Mouse (Mus musculus) intestine, postnatal 0 days (tissue): Measurements from ENCODE around the gene Asah2. TPM values are rescaled to one million over a fixed set of nuclear protein-coding genes. Genes with fewer than 3 reads are reported as not detected.
"Not testable (repeated sequence)": the region's sequence is repeated elsewhere in the genome, so short reads cannot be mapped to it uniquely, and the experiment has no call there.

Experiments used
- ATAC-seq: fragments of 200-750 bp; cut with Nextera tagmentation; 2 replicates; pipeline ENCODE4 v1.8.0; 2017; ENCODE audit warnings: mild to moderate bottlenecking, moderate TSS enrichment, moderate library complexity
- H3K27ac ChIP-seq: fragments of 300-500 bp; sonication (generic); 2 replicates; pipeline ENCODE4 v1.5.1; 2014; ENCODE audit warnings: mild to moderate bottlenecking, low read depth, low read length, moderate library complexity
- H3K27me3 ChIP-seq: fragments of 300-500 bp; sonication (generic); replicated peaks from 2 replicates; pipeline ENCODE4 v1.6.1; 2014; ENCODE audit warnings: low read length, mixed read lengths; ENCODE audit not compliant: control insufficient read depth, insufficient read depth
- H3K36me3 ChIP-seq: fragments of 300-500 bp; sonication (generic); 2 replicates; pipeline ENCODE4 v1.6.1; 2014; ENCODE audit warnings: mild to moderate bottlenecking, moderate library complexity; ENCODE audit not compliant: control insufficient read depth, insufficient read depth
- H3K4me1 ChIP-seq: fragments of 300-500 bp; sonication (generic); replicated peaks from 2 replicates; pipeline ENCODE4 v1.6.1; 2014; ENCODE audit warnings: antibody characterized with exemption, low read length, mixed read lengths; ENCODE audit not compliant: control insufficient read depth, insufficient read depth
- H3K4me2 ChIP-seq: fragments of 300-500 bp; sonication (generic); replicated peaks from 2 replicates; pipeline ENCODE4 v1.6.1; 2014; ENCODE audit warnings: low read depth, mild to moderate bottlenecking, moderate library complexity
- H3K4me3 ChIP-seq: fragments of 300-500 bp; sonication (generic); 2 replicates; pipeline ENCODE4 v1.5.1; 2014; ENCODE audit warnings: low read depth, low read length
- H3K9ac ChIP-seq: fragments of 300-500 bp; sonication (generic); 2 replicates; pipeline ENCODE4 v1.6.1; 2014; ENCODE audit warnings: mild to moderate bottlenecking, low read depth, low read length
- H3K9me3 ChIP-seq: fragments of 300-500 bp; sonication (generic); 2 replicates; pipeline ENCODE4 v1.6.1; 2016; ENCODE audit warnings: mixed run types; ENCODE audit not compliant: control insufficient read depth
- CTCF ChIP-seq: sonication (generic); IDR thresholded peaks from 2 replicates; pipeline ENCODE4 v1.5.1; 2016; ENCODE audit warnings: low read depth, mild to moderate bottlenecking, control low read depth, antibody characterized with exemption, moderate library complexity
- WGBS: fragments of 180-500 bp; shearing (Covaris S2); extraction: QIAGEN DNeasy Blood & Tissue Kit; methylation state at CpG from one replicate; pipeline ENCODE4 v1.1.7; 2014; 5-methylcytosine and 5-hydroxymethylcytosine counted together
- polyA plus RNA-seq: library from polyadenylated mRNA; unstranded; fragments of >200 nt; fragmentation: Nextera tagmentation; extraction: Ambion mirVana; gene quantifications from 2 replicates; pipeline ENCODE4 v1.2.1, GENCODE M21; 2015

Gene Asah2
- polyA plus RNA-seq, 1 experiment from 2014 or later, result 22.8 TPM

GRCm38 (mm10) chr19:32137904-32138303 is 29.9 kb upstream of the Asah2 start:
- H3K27me3 ChIP-seq, result no peaks in the 10 kb centered on the region
- peaks cover 3% of the 10 kb centered on the region; the same call in 1 of the 2 replicates for H3K36me3 ChIP-seq
- H3K4me2 ChIP-seq, result no peak overlapping the region
- no peak for TF ChIP-seq CTCF
- H3K9me3 ChIP-seq, result no peaks in the 10 kb centered on the region
- peaks cover 17% of the 10 kb centered on the region for H3K4me1 ChIP-seq
- H3K4me3 ChIP-seq, result no peak overlapping the region
- no peak overlapping the region for H3K9ac ChIP-seq
- H3K27ac ChIP-seq, result peak overlapping the region; percentile 61; the same call in 1 of the 2 replicates
- no peak for ATAC-seq
- WGBS, result 74% methylated on average over 5 of the region's 5 CpGs

- peak; percentile 81 for ATAC-seq
- no peaks in the 10 kb centered on the region for H3K9me3 ChIP-seq
- TF ChIP-seq CTCF, result no peak
- no peak overlapping the region for H3K9ac ChIP-seq
- H3K36me3 ChIP-seq, result peaks cover 3% of the 10 kb centered on the region; the same call in 1 of the 2 replicates
- no peak overlapping the region for H3K4me3 ChIP-seq
- no peak overlapping the region for H3K4me2 ChIP-seq
- no peaks in the 10 kb centered on the region for H3K27me3 ChIP-seq
- WGBS, result 27% methylated on average over 4 of the region's 4 CpGs
- H3K4me1 ChIP-seq, result peaks cover 17% of the 10 kb centered on the region
- H3K27ac ChIP-seq, result no peak overlapping the region
Observed at GRCm38 (mm10) chr19:32136888-32137625, 29.0 kb upstream of the Asah2 start.

GRCm38 (mm10) chr19:32131707-32132488 is 23.9 kb upstream of the Asah2 start:
- peaks cover 11% of the 10 kb centered on the region for H3K4me1 ChIP-seq
- not testable (repeated sequence) for H3K9ac ChIP-seq, H3K4me3 ChIP-seq, H3K9me3 ChIP-seq, ATAC-seq, H3K27ac ChIP-seq, H3K27me3 ChIP-seq, H3K4me2 ChIP-seq, H3K36me3 ChIP-seq
- WGBS, result 91% methylated on average over 14 of the region's 17 CpGs

- ATAC-seq, result peak; percentile 76
Observed at GRCm38 (mm10) chr19:32129281-32129680, 21.3 kb upstream of the Asah2 start.

GRCm38 (mm10) chr19:32127180-32127850 is 19.3 kb upstream of the Asah2 start:
- TF ChIP-seq CTCF, result peak; percentile 80
- WGBS, result 64% methylated on average over 10 of the region's 10 CpGs
- H3K27me3 ChIP-seq, result no peaks in the 10 kb centered on the region
- no peak overlapping the region for H3K4me3 ChIP-seq
- H3K36me3 ChIP-seq, result peaks cover 16% of the 10 kb centered on the region; the same call in 1 of the 2 replicates
- 0 out of 2 replicates have a peak, but pooled peaks cover 4% of the 10 kb centered on the region for H3K4me1 ChIP-seq
- ATAC-seq, result peak; percentile 42; the same call in 1 of the 2 replicates
- H3K4me2 ChIP-seq, result no peak overlapping the region
- H3K27ac ChIP-seq, result peak overlapping the region; percentile 50; the same call in 1 of the 2 replicates
- H3K9ac ChIP-seq, result no peak overlapping the region
- H3K9me3 ChIP-seq, result no peaks in the 10 kb centered on the region

More at GRCm38 (mm10) chr19:32129281-32129680, 21.3 kb upstream of the Asah2 start:
- Histone ChIP-seq H3K4me1 (0 out of 2 replicates have a peak, but pooled peaks cover 4% of the 10 kb centered on the region), H3K4me3 (no peak overlapping the region), H3K36me3 (peaks cover 11% of the 10 kb centered on the region; the same call in 1 of the 2 replicates), H3K27ac (peak overlapping the region; percentile 46; the same call in 1 of the 2 replicates), H3K9ac (no peak overlapping the region), H3K9me3 (no peaks in the 10 kb centered on the region), H3K4me2 (peak overlapping the region; percentile 7; the same call in 1 of the 2 replicates), H3K27me3 (no peaks in the 10 kb centered on the region)
- WGBS, result 54% methylated on average over 8 of the region's 8 CpGs
- no peak for TF ChIP-seq CTCF

GRCm38 (mm10) chr19:32124155-32124554 is 16.1 kb upstream of the Asah2 start:
- Histone ChIP-seq H3K27me3 (no peaks in the 10 kb centered on the region), H3K4me2 (no peak overlapping the region), H3K9ac (no peak overlapping the region), H3K9me3 (no peaks in the 10 kb centered on the region), H3K4me1 (no peaks in the 10 kb centered on the region), H3K27ac (no peak overlapping the region), H3K4me3 (no peak overlapping the region), H3K36me3 (peaks cover 16% of the 10 kb centered on the region; the same call in 1 of the 2 replicates)
- no peak for TF ChIP-seq CTCF
- 52% methylated on average over 9 of the region's 9 CpGs for WGBS
- peak; percentile 57 for ATAC-seq
